Mouse (Mus musculus) forebrain, embryonic 14.5 days (tissue): ENCODE data around the gene Qrfp. TPM values are rescaled to one million over a fixed set of nuclear protein-coding genes. Genes with fewer than 3 reads are reported as not detected.

ENCODE experiments used
- ATAC-seq: fragments of 200-750 bp; cut with Nextera tagmentation; 2 replicates; pipeline ENCODE4 v1.8.0; 2017; ENCODE audit warnings: mild to moderate bottlenecking, moderate library complexity
- DNase-seq: peaks from one replicate; pipeline ENCODE4 v3.0.0-alpha.2; 2015; ENCODE audit warnings: low spot score
- H3K27ac ChIP-seq: fragments of 300-500 bp; sonication (generic); 2 replicates; pipeline ENCODE4 v1.5.1; 2014; ENCODE audit warnings: low read depth, mild to moderate bottlenecking, control low read depth, low read length, moderate library complexity
- H3K27me3 ChIP-seq: fragments of 300-500 bp; sonication (generic); replicated peaks from 2 replicates; pipeline ENCODE4 v1.6.1; 2014; ENCODE audit warnings: low read length, control low read depth, mixed read lengths; ENCODE audit not compliant: control insufficient read depth, insufficient read depth
- H3K36me3 ChIP-seq: fragments of 300-500 bp; sonication (generic); 2 replicates; pipeline ENCODE4 v1.6.1; 2014; ENCODE audit warnings: low read length, control low read depth; ENCODE audit not compliant: control insufficient read depth, insufficient read depth
- H3K4me1 ChIP-seq: fragments of 300-500 bp; sonication (generic); 2 replicates; pipeline ENCODE4 v1.6.1; 2014; ENCODE audit warnings: antibody characterized with exemption, low read length, control low read depth; ENCODE audit not compliant: control insufficient read depth, insufficient read depth
- H3K4me2 ChIP-seq: fragments of 300-500 bp; sonication (generic); 2 replicates; pipeline ENCODE4 v1.6.1; 2014; ENCODE audit warnings: mild to moderate bottlenecking, control low read depth, low read length
- H3K4me3 ChIP-seq: fragments of 300-500 bp; sonication (generic); 2 replicates; pipeline ENCODE4 v1.5.1; 2014; ENCODE audit warnings: low read depth, low read length, control low read depth
- H3K9ac ChIP-seq: fragments of 300-500 bp; sonication (generic); 2 replicates; pipeline ENCODE4 v1.6.1; 2014; ENCODE audit warnings: mild to moderate bottlenecking, low read length, control low read depth, moderate library complexity
- H3K9me3 ChIP-seq: fragments of 300-500 bp; sonication (generic); replicated peaks from 2 replicates; pipeline ENCODE4 v1.6.1; 2016; ENCODE audit warnings: low read length, control low read depth, mixed read lengths; ENCODE audit not compliant: control insufficient read depth
- WGBS: fragments of 180-500 bp; shearing (Covaris S2); extraction: QIAGEN DNeasy Blood & Tissue Kit; methylation state at CpG from one replicate; pipeline ENCODE4 v1.1.7; 2014; 5-methylcytosine and 5-hydroxymethylcytosine counted together
- polyA plus RNA-seq: library from polyadenylated mRNA; unstranded; fragments of >200 nt; fragmentation: Nextera tagmentation; extraction: Ambion mirVana; gene quantifications from 2 replicates; pipeline ENCODE4 v1.2.1, GENCODE M21; 2014

The Qrfp gene
- 0.11 and 0.19 TPM in 2 replicates for polyA plus RNA-seq

DNA sequence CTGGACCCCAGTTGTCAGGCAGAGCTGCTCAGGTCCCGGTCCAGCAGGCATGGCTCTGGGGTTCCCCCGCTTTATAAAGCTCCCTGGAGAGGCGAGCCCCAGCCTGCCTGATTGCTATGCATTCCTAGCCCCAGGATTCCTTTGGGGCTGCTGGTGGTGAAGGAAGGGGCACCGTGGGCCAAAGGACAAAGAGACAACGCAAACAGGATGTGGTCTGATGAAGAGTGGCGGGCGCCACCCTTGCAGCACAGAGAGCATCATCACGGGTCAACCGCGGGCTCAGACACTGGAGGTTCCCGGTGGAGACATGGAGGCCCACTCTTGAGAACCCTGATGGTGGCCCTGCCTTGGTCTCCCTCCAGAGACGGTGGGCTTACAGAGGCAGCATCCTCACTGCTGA, at the start of gene Qrfp:
Gene Qrfp, minus strand, starts transcription at position 137 of the 400 bp plus-strand sequence.
- Histone ChIP-seq H3K4me1 (peaks cover 10% of the 10 kb centered on the region), H3K27me3 (no peaks in the 10 kb centered on the region; the same call in 1 of the 2 replicates), H3K4me3 (no peak within 1 kb of the TSS), H3K4me2 (no peak within 1 kb of the TSS), H3K9me3 (no peaks in the 10 kb centered on the region), H3K27ac (no peak within 1 kb of the TSS), H3K9ac (no peak within 1 kb of the TSS; the same call in 1 of the 2 replicates), H3K36me3 (no peaks in the 10 kb centered on the region)
- DNase-seq, result no peak
- ATAC-seq, result no peak
- WGBS, result 56% methylated on average over 12 of the region's 12 CpGs

DNA sequence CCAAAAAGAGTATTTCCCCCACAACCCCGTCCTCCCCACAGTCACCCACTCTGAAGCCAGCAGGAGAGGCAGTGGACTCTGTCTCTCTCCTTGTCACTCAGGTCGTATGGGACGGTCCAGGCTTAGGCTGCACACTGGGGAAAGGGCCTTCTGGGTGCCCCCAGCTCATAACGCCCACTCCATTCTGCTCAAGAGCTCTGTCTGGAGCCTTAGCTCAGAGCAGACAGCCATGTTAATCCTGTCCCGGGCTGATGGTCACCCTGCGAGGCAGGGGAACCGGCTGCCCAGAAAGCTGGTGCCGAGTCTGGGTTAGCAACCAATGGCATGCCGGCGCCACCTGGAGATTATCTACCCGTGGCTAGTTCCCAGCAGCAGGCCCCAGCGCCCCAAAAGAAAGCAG, 48.1 kb upstream of the Qrfp start:
- Histone ChIP-seq H3K9me3 (no peaks in the 10 kb centered on the region), H3K9ac (no peak overlapping the region), H3K27ac (no peak overlapping the region), H3K36me3 (no peaks in the 10 kb centered on the region), H3K4me3 (no peak overlapping the region), H3K27me3 (no peaks in the 10 kb centered on the region), H3K4me1 (peaks cover 10% of the 10 kb centered on the region), H3K4me2 (no peak overlapping the region)
- 12% methylated on average over 12 of the region's 12 CpGs for WGBS
- DNase-seq (no peak), ATAC-seq (no peak)

DNA sequence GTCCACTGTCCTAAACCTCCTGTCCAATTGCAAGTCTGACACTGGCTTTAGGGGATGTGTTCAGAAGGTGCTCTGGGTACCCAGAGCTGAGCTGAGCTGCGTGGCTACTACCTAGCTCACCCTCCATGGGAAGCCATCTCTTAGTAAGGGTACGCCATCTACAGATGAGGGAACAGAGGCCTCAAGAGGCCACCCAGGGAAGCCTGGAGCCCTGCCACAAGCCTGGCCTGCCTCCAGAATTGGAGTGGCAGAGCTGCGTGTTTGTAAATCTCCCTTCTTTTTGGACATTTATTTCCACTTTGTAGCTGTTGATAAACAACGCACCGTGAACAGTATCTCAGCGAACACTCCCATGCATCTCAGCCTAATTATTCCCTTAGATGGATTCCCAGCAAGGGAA, 46.8 kb upstream of the Qrfp start:
- Histone ChIP-seq H3K9me3 (no peaks in the 10 kb centered on the region), H3K27ac (no peak overlapping the region), H3K36me3 (no peaks in the 10 kb centered on the region), H3K9ac (no peak overlapping the region), H3K4me2 (no peak overlapping the region), H3K27me3 (no peaks in the 10 kb centered on the region), H3K4me1 (peaks cover 10% of the 10 kb centered on the region), H3K4me3 (no peak overlapping the region)
- ATAC-seq, result no peak
- DNase-seq, result peak; percentile 36
- WGBS, result 38% methylated on average over 6 of the region's 6 CpGs

DNA sequence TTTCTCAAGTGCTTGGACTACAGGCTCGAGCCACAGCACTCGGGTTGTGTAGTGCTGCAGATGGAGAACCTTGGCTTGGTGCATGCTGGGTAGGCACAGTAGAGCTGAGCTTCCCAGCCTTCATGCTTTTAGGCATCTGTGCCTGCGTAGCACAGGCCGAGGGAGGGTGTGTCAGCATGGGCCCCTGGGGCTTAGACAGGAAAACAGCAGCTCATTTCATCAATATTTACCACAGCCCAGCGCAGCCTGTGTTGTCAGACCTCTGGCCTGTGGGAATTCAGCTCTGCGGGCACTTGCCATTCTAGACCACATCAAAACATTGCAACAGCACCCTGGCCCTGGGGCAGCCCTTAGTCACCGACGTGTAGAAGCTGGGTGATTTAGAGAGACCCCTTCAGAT, 45.6 kb upstream of the Qrfp start:
- DNase-seq (no peak), ATAC-seq (no peak)
- Histone ChIP-seq H3K36me3 (no peaks in the 10 kb centered on the region), H3K9ac (no peak overlapping the region), H3K9me3 (no peaks in the 10 kb centered on the region), H3K4me1 (peaks cover 10% of the 10 kb centered on the region), H3K27ac (no peak overlapping the region), H3K27me3 (no peaks in the 10 kb centered on the region), H3K4me2 (no peak overlapping the region), H3K4me3 (no peak overlapping the region)
- 87% methylated on average over 8 of the region's 8 CpGs for WGBS

- Histone ChIP-seq H3K9me3 (no peaks in the 10 kb centered on the region), H3K4me2 (no peak overlapping the region), H3K4me1 (peaks cover 15% of the 10 kb centered on the region; the same call in 1 of the 2 replicates), H3K36me3 (no peaks in the 10 kb centered on the region), H3K27me3 (peaks cover 26% of the 10 kb centered on the region), H3K4me3 (no peak overlapping the region), H3K27ac (no peak overlapping the region), H3K9ac (no peak overlapping the region)
- ATAC-seq (no peak), DNase-seq (no peak)
- WGBS, result 65% methylated on average over 12 of the region's 12 CpGs
These were observed 39.8 kb upstream of the Qrfp start for GRCm38 (mm10) chr2:31850141-31850540.

- Histone ChIP-seq H3K4me1 (peaks cover 18% of the 10 kb centered on the region; the same call in 1 of the 2 replicates), H3K4me2 (no peak overlapping the region), H3K9me3 (no peaks in the 10 kb centered on the region), H3K27me3 (peaks cover 44% of the 10 kb centered on the region), H3K36me3 (no peaks in the 10 kb centered on the region), H3K9ac (no peak overlapping the region), H3K27ac (no peak overlapping the region), H3K4me3 (no peak overlapping the region)
- DNase-seq (no peak), ATAC-seq (no peak)
- 15% methylated on average over 6 of the region's 6 CpGs for whole genome bisulfite sequencing
These were observed 37.5 kb upstream of the Qrfp start for GRCm38 (mm10) chr2:31847908-31848307.

- 3% methylated on average over 35 of the region's 35 CpGs for WGBS
- Histone ChIP-seq H3K27me3 (peaks cover 46% of the 10 kb centered on the region), H3K4me2 (peak overlapping the region; percentile 92), H3K27ac (no peak overlapping the region), H3K9ac (peak overlapping the region; percentile 59), H3K4me3 (peak overlapping the region; percentile 42), H3K9me3 (no peaks in the 10 kb centered on the region), H3K36me3 (no peaks in the 10 kb centered on the region), H3K4me1 (peaks cover 18% of the 10 kb centered on the region; the same call in 1 of the 2 replicates)
- ATAC-seq (no peak), DNase-seq (no peak)
These were observed 36.6 kb upstream of the Qrfp start for GRCm38 (mm10) chr2:31846692-31847660.

- DNase-seq, result peak; percentile 57
- ATAC-seq, result peak; percentile 47
- Histone ChIP-seq H3K27ac (no peak within 1 kb of the TSS), H3K4me3 (peak within 1 kb of the TSS; percentile 42), H3K27me3 (peaks cover 46% of the 10 kb centered on the region), H3K4me2 (peak within 1 kb of the TSS; percentile 92), H3K9me3 (no peaks in the 10 kb centered on the region), H3K9ac (peak within 1 kb of the TSS; percentile 59), H3K4me1 (peaks cover 18% of the 10 kb centered on the region; the same call in 1 of the 2 replicates), H3K36me3 (no peaks in the 10 kb centered on the region)
- under 1% methylated on average over 67 of the region's 88 CpGs for WGBS
These were observed 35.7 kb upstream of the Qrfp start, which contains the start of gene Fibcd1 for GRCm38 (mm10) chr2:31845896-31846691. Gene Fibcd1, minus strand, starts transcription at chr2:31846005.
